Mouse (Mus musculus) T-helper 1 cell (primary cell): Measurements from ENCODE around the gene Phactr4.

Experiments
- in situ Hi-C: fragments of 300-600 bp; cut with MboI, MseI; formaldehyde crosslinking; loops from one replicate; pipeline ENCODE4 v1.15.1; 2025; ENCODE audit warnings: high pct_unique_total_duplicates

The Phactr4 gene

GRCm38 (mm10) chr4:132373820-132374219 is 48.5 kb downstream of the Phactr4 start:
- in situ Hi-C loops: no loop called here

- in situ Hi-C loops: no loop called here
Observed at GRCm38 (mm10) chr4:132369953-132370750, 52.1 kb downstream of the Phactr4 start.

- in situ Hi-C loops: no loop called here
Observed at GRCm38 (mm10) chr4:132367480-132368201, 54.6 kb downstream of the Phactr4 start.

GRCm38 (mm10) chr4:132365450-132366060 is 56.7 kb downstream of the Phactr4 start:
- in situ Hi-C loops: no loop called here

GRCm38 (mm10) chr4:132363487-132363886 is 58.8 kb downstream of the Phactr4 start:
- in situ Hi-C loops: no loop called here

- in situ Hi-C loops: no loop called here
Observed at GRCm38 (mm10) chr4:132359510-132359909, 62.8 kb downstream of the Phactr4 start.

GRCm38 (mm10) chr4:132356170-132356569 is 66.1 kb downstream of the Phactr4 start:
- in situ Hi-C loops: no loop called here

- in situ Hi-C loops: no loop called here
Observed at GRCm38 (mm10) chr4:132355403-132355802, 66.9 kb downstream of the Phactr4 start.

GRCm38 (mm10) chr4:132354571-132354970 is 67.7 kb downstream of the Phactr4 start:
- in situ Hi-C loops: no loop called here

GRCm38 (mm10) chr4:132353481-132353885 is 68.8 kb downstream of the Phactr4 start, which contains the start of gene Rcc1:
Gene Rcc1 (minus strand): TSS chr4:132353605.
- in situ Hi-C loops: no loop called here

GRCm38 (mm10) chr4:132352739-132353138 is 69.5 kb downstream of the Phactr4 start:
- in situ Hi-C loops: no loop called here

- in situ Hi-C loops: no loop called here
Observed at GRCm38 (mm10) chr4:132351401-132351800, 70.9 kb downstream of the Phactr4 start.

- in situ Hi-C loops: no loop called here
Observed at GRCm38 (mm10) chr4:132350854-132351253, 71.4 kb downstream of the Phactr4 start.

GRCm38 (mm10) chr4:132350123-132350740 is 72.1 kb downstream of the Phactr4 start:
- in situ Hi-C loops: no loop called here

GRCm38 (mm10) chr4:132349495-132350122 is 72.7 kb downstream of the Phactr4 start:
- in situ Hi-C loops: no loop called here

GRCm38 (mm10) chr4:132346661-132347060 is 75.6 kb downstream of the Phactr4 start:
- in situ Hi-C loops: no loop called here

GRCm38 (mm10) chr4:132346261-132346660 is 76.0 kb downstream of the Phactr4 start:
- in situ Hi-C loops: no loop called here

GRCm38 (mm10) chr4:132345843-132346212 is 76.5 kb downstream of the Phactr4 start:
- in situ Hi-C loops: no loop called here

GRCm38 (mm10) chr4:132345135-132345842 is 77.0 kb downstream of the Phactr4 start:
- in situ Hi-C loops: no loop called here

GRCm38 (mm10) chr4:132344403-132345134 is 77.7 kb downstream of the Phactr4 start:
- in situ Hi-C loops: no loop called here
